Mouse (Mus musculus) bone marrow, adult 2 months (tissue): ENCODE data around the gene Arhgef39. TPM values are rescaled to one million over a fixed set of nuclear protein-coding genes. Genes with fewer than 3 reads are reported as not detected.

Source experiments
- H3K27ac ChIP-seq: fragments of 200-500 bp; 2 replicates; pipeline ENCODE4 v1.5.1; 2012; ENCODE audit warnings: low read depth, mild to moderate bottlenecking, control low read depth, inconsistent platforms, low read length; ENCODE audit not compliant: control insufficient read depth, poor library complexity, insufficient read depth
- H3K4me1 ChIP-seq: fragments of 200-500 bp; 2 replicates; pipeline ENCODE4 v1.6.1; 2011; ENCODE audit warnings: low read length; ENCODE audit not compliant: control insufficient read depth, insufficient read depth
- H3K4me3 ChIP-seq: fragments of 200-500 bp; replicated peaks from 2 replicates; pipeline ENCODE3; 2011; ENCODE audit warnings: mild to moderate bottlenecking, low read depth, low read length, control low read depth; ENCODE audit not compliant: control insufficient read depth
- CTCF ChIP-seq: fragments of 200-500 bp; IDR thresholded peaks from 2 replicates; pipeline ENCODE4 v1.5.1; 2011; ENCODE audit warnings: low read length, control low read depth; ENCODE audit not compliant: control insufficient read depth, insufficient read depth
- POLR2A ChIP-seq: fragments of 200-500 bp; IDR thresholded peaks from 2 replicates; pipeline ENCODE4 v1.6.1; 2011; ENCODE audit warnings: low read depth, mild to moderate bottlenecking, control low read depth, low read length, borderline replicate concordance; ENCODE audit not compliant: control insufficient read depth
- WGBS: fragments of 180-500 bp; shearing (Covaris S2); methylation state at CpG from one replicate; pipeline ENCODE4 v1.1.7; 2018; 5-methylcytosine and 5-hydroxymethylcytosine counted together
- polyA plus RNA-seq: library from polyadenylated mRNA; stranded (reverse); fragments of >200 nt; gene quantifications from 2 replicates; pipeline ENCODE4 v1.2.4, GENCODE M21; 2011; ENCODE audit warnings: low replicate concordance; ENCODE audit not compliant: missing spikeins, insufficient read depth, insufficient read length

Gene Arhgef39
- polyA plus RNA-seq, 1 experiment, result 105 TPM

DNA sequence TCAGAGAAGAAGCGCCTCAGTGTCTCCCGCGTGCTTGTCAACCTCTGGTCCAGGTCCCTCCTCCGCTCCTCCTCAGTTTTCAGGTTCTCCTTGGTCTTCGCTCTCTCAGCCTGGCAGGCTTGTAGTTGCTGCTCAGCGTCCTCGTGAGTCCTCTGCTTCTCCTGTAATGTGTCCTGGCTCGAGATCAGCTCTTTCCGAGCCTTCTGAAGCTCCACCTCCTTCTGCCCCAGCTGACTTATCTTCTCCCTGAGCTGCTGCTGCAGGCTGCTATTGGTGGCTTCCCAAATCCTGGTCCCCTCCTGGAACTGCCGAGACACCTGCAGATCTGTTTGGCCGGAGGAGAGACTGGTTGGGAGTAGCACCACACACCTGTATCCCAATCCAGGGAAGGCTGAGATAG, 47.2 kb downstream of the Arhgef39 start:
- Histone ChIP-seq H3K27ac (no peak overlapping the region), H3K4me1 (peaks cover 4% of the 10 kb centered on the region), H3K4me3 (no peak overlapping the region)
- WGBS, result 69% methylated on average over 11 of the region's 11 CpGs
- no peak for TF ChIP-seq CTCF
- no peak for TF ChIP-seq POLR2A

- TF ChIP-seq POLR2A, result no peak
- TF ChIP-seq CTCF, result no peak
- Histone ChIP-seq H3K4me3 (no peak overlapping the region), H3K27ac (no peak overlapping the region), H3K4me1 (no peaks in the 10 kb centered on the region; the same call in 1 of the 2 replicates)
- WGBS, result 89% methylated on average over 3 of the region's 3 CpGs
Measured at GRCm38 (mm10) chr4:43448554-43448953, 50.9 kb downstream of the Arhgef39 start.

- Histone ChIP-seq H3K4me3 (no peak overlapping the region), H3K27ac (no peak overlapping the region), H3K4me1 (no peaks in the 10 kb centered on the region; the same call in 1 of the 2 replicates)
- 74% methylated on average over 13 of the region's 13 CpGs for WGBS
- no peak for TF ChIP-seq POLR2A
Measured at GRCm38 (mm10) chr4:43447251-43447650, 52.2 kb downstream of the Arhgef39 start.

Other genes starting within 250 kb of the Arhgef39 start
- gene Atp8b5, start 232.5 kb downstream of the Arhgef39 start, polyA plus RNA-seq, result not detected in 2 replicates
- 3.4 and 14.7 TPM in 2 replicates for gene Rusc2, start 117.7 kb downstream of the Arhgef39 start, polyA plus RNA-seq
- gene Fam166b, start 70.6 kb downstream of the Arhgef39 start, polyA plus RNA-seq, result not detected in 2 replicates
- gene Tesk1, start 57.8 kb downstream of the Arhgef39 start, polyA plus RNA-seq, result 2.7 and 6.0 TPM in 2 replicates
- 186 and 275 TPM in 2 replicates for gene Cd72, start 45.1 kb downstream of the Arhgef39 start, polyA plus RNA-seq
- gene Sit1, start 16.0 kb downstream of the Arhgef39 start, polyA plus RNA-seq, result 1.1 TPM in 1 of 2 replicates, not detected in the other
- gene Ccdc107, start 6.8 kb downstream of the Arhgef39 start, polyA plus RNA-seq, result 37.7 and 76.5 TPM in 2 replicates
- 1.5 TPM in 1 of 2 replicates, not detected in the other for gene Car9, start 7.3 kb upstream of the Arhgef39 start, polyA plus RNA-seq
- 60.9 and 83.6 TPM in 2 replicates for gene Tpm2, start 24.1 kb upstream of the Arhgef39 start, polyA plus RNA-seq
- gene Creb3, start 62.6 kb upstream of the Arhgef39 start, polyA plus RNA-seq, result 10.5 and 20.9 TPM in 2 replicates
- gene Tln1, start 63.0 kb upstream of the Arhgef39 start, polyA plus RNA-seq, result 394 and 621 TPM in 2 replicates
- 20.1 and 43.5 TPM in 2 replicates for gene Rgp1, start 79.0 kb upstream of the Arhgef39 start, polyA plus RNA-seq
- 16.5 and 29.8 TPM in 2 replicates for gene Gba2, start 79.2 kb upstream of the Arhgef39 start, polyA plus RNA-seq
- gene Msmp, start 84.8 kb upstream of the Arhgef39 start, polyA plus RNA-seq, result not detected in 2 replicates
- 2.0 and 3.7 TPM in 2 replicates for gene Npr2, start 132.2 kb upstream of the Arhgef39 start, polyA plus RNA-seq
- gene Spag8, start 153.9 kb upstream of the Arhgef39 start, polyA plus RNA-seq, result 3.0 TPM in 1 of 2 replicates, not detected in the other
- gene Hint2, start 156.8 kb upstream of the Arhgef39 start, polyA plus RNA-seq, result 40.6 and 53.3 TPM in 2 replicates
- gene Tmem8b, start 169.3 kb upstream of the Arhgef39 start, polyA plus RNA-seq, result 1.7 and 1.8 TPM in 2 replicates
- not detected in 2 replicates for gene Fam221b, start 169.4 kb upstream of the Arhgef39 start, polyA plus RNA-seq
- not detected in 2 replicates for gene Olfr70, start 201.1 kb upstream of the Arhgef39 start, polyA plus RNA-seq
- not detected in 2 replicates for gene Olfr71, start 210.6 kb upstream of the Arhgef39 start, polyA plus RNA-seq
- gene Hrct1, start 227.5 kb upstream of the Arhgef39 start, polyA plus RNA-seq, result 3.1 and 6.3 TPM in 2 replicates
- gene Spaar, start 230.3 kb upstream of the Arhgef39 start, polyA plus RNA-seq, result 0.63 and 0.80 TPM in 2 replicates